Mouse (Mus musculus) hindbrain, postnatal 0 days (tissue): ENCODE data around the gene Adamts12. TPM values are rescaled to one million over a fixed set of nuclear protein-coding genes. Genes with fewer than 3 reads are reported as not detected.

Experiments
- ATAC-seq: fragments of 200-750 bp; cut with Nextera tagmentation; 2 replicates; pipeline ENCODE4 v1.8.0; 2017; ENCODE audit warnings: mild to moderate bottlenecking, moderate TSS enrichment, moderate library complexity
- DNase-seq: peaks from one replicate; pipeline ENCODE4 v3.0.0-alpha.2; 2015; ENCODE audit warnings: low spot score
- H3K27ac ChIP-seq: fragments of 300-500 bp; sonication (generic); 2 replicates; pipeline ENCODE4 v1.5.1; 2014; ENCODE audit warnings: mild to moderate bottlenecking
- H3K27me3 ChIP-seq: fragments of 300-500 bp; sonication (generic); 2 replicates; pipeline ENCODE4 v1.6.1; 2014; ENCODE audit warnings: low read length, mixed read lengths; ENCODE audit not compliant: insufficient read depth
- H3K36me3 ChIP-seq: fragments of 300-500 bp; sonication (generic); 2 replicates; pipeline ENCODE4 v1.6.1; 2014; ENCODE audit warnings: low read length, mixed read lengths; ENCODE audit not compliant: insufficient read depth
- H3K4me1 ChIP-seq: fragments of 300-500 bp; sonication (generic); 2 replicates; pipeline ENCODE4 v1.6.1; 2014; ENCODE audit warnings: antibody characterized with exemption, low read length, mixed read lengths; ENCODE audit not compliant: insufficient read depth
- H3K4me2 ChIP-seq: fragments of 300-500 bp; sonication (generic); 2 replicates; pipeline ENCODE4 v1.6.1; 2014; ENCODE audit warnings: low read depth, mild to moderate bottlenecking, low read length, moderate library complexity, mixed read lengths
- H3K4me3 ChIP-seq: fragments of 300-500 bp; sonication (generic); 2 replicates; pipeline ENCODE4 v1.5.1; 2014; ENCODE audit warnings: low read length
- H3K9ac ChIP-seq: fragments of 300-500 bp; sonication (generic); replicated peaks from 2 replicates; pipeline ENCODE4 v1.6.1; 2014; ENCODE audit warnings: mild to moderate bottlenecking, low read length, moderate library complexity, mixed read lengths
- H3K9me3 ChIP-seq: fragments of 300-500 bp; sonication (generic); 2 replicates; pipeline ENCODE4 v1.6.1; 2016; ENCODE audit warnings: low read length, mixed read lengths
- CTCF ChIP-seq: IDR thresholded peaks from 2 replicates; pipeline ENCODE4 v1.5.1; 2016; ENCODE audit warnings: antibody characterized with exemption, control low read depth, low read depth
- WGBS: fragments of 180-500 bp; shearing (Covaris S2); extraction: QIAGEN DNeasy Blood & Tissue Kit; methylation state at CpG from one replicate; pipeline ENCODE4 v1.1.7; 2014; 5-methylcytosine and 5-hydroxymethylcytosine counted together
- polyA plus RNA-seq: library from polyadenylated mRNA; unstranded; fragments of >200 nt; fragmentation: Nextera tagmentation; extraction: Ambion mirVana; gene quantifications from 2 replicates; pipeline ENCODE4 v1.2.1, GENCODE M21; 2015
- total RNA-seq: library from RNA; depleted of rRNA; stranded (reverse); fragments of >200 nt; gene quantifications from 2 replicates; pipeline ENCODE4 v1.2.3, GENCODE M21; 2014

The Adamts12 gene
- total and polyA plus RNA-seq, 2 experiments from 2014 or later = 1.3 to 7.9 TPM

GRCm38 (mm10) chr15:11037376-11037695 is 27.3 kb upstream of the Adamts12 start:
- ATAC-seq = peak; percentile 21; the same call in 1 of the 2 replicates
- H3K4me3 ChIP-seq = peak overlapping the region; percentile 44
- WGBS = 3% methylated on average over 8 of the region's 8 CpGs
- H3K4me1 ChIP-seq = peaks cover 14% of the 10 kb centered on the region
- no peaks in the 10 kb centered on the region for H3K9me3 ChIP-seq
- DNase-seq = peak; percentile 15
- H3K27me3 ChIP-seq = peaks cover 34% of the 10 kb centered on the region
- peak overlapping the region; percentile 77 for H3K4me2 ChIP-seq
- H3K27ac ChIP-seq = no peak overlapping the region
- no peaks in the 10 kb centered on the region for H3K36me3 ChIP-seq
- 0 out of 2 replicates have a peak overlapping the region, but pooled peaks have one; percentile 28 for H3K9ac ChIP-seq
- no peak for TF ChIP-seq CTCF

DNA sequence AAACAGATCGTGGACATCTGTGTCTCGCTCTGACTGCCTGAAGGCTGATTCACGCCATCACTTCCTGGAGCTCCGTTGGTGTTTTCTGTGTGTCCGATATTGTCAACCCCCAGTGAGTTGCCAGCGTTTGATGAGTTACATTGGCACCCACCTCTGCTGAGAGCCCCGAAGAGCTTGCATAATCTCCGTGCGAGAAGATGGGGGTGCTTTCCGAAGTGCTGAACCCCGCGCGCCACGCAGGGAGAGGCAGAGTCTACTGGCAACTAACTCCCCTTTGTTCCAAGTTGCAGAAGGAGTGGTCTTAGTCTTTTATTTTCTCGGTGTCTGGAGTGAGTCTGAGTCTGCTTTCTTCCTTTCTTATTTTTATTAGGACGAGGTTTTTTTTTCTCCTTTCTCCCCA is 26.9 kb upstream of the Adamts12 start, which contains the start of gene Rxfp3:
Gene Rxfp3, minus strand, starts transcription at position 281 of the 400 bp plus-strand sequence.
- Histone ChIP-seq H3K36me3 (no peaks in the 10 kb centered on the region), H3K9me3 (no peaks in the 10 kb centered on the region), H3K9ac (peak within 1 kb of the TSS; percentile 28; the same call in 1 of the 2 replicates), H3K4me3 (peak within 1 kb of the TSS; percentile 44), H3K4me2 (peak within 1 kb of the TSS; percentile 77), H3K27me3 (peaks cover 34% of the 10 kb centered on the region), H3K4me1 (peaks cover 14% of the 10 kb centered on the region), H3K27ac (no peak within 1 kb of the TSS)
- 0 out of 2 replicates have a peak, but pooled peaks have one; percentile 22 for ATAC-seq
- DNase-seq = no peak
- no peak for TF ChIP-seq CTCF
- 1% methylated on average over 16 of the region's 16 CpGs for WGBS

DNA sequence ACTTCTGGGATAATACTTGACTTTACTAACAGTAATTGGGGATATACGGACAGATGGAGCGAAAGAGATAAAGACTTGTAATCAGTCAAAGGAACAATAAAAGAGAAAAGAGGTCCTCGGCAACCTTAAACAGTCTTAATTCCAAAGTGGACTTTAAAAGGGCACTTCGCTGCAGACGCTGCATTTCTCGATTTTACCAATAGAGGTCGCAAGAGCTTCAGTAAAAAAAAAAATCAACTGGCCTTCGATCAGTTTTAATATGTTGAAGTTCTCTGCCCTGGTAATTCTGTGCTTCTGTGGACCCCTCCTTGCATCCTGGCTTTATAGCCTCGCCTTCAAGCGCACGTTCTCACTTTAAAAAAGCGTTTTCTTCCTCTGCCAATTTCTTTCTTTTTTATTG is 26.1 kb upstream of the Adamts12 start:
- H3K9ac ChIP-seq = no peak overlapping the region
- no peaks in the 10 kb centered on the region for H3K36me3 ChIP-seq
- H3K9me3 ChIP-seq = no peaks in the 10 kb centered on the region
- ATAC-seq = no peak
- H3K4me2 ChIP-seq = peak overlapping the region; percentile 77; the same call in 1 of the 2 replicates
- peak; percentile 82 for DNase-seq
- peaks cover 34% of the 10 kb centered on the region for H3K27me3 ChIP-seq
- H3K4me3 ChIP-seq = no peak overlapping the region
- WGBS = 3% methylated on average over 12 of the region's 12 CpGs
- no peak overlapping the region for H3K27ac ChIP-seq
- peaks cover 14% of the 10 kb centered on the region for H3K4me1 ChIP-seq
- TF ChIP-seq CTCF = peak; percentile 82

DNA sequence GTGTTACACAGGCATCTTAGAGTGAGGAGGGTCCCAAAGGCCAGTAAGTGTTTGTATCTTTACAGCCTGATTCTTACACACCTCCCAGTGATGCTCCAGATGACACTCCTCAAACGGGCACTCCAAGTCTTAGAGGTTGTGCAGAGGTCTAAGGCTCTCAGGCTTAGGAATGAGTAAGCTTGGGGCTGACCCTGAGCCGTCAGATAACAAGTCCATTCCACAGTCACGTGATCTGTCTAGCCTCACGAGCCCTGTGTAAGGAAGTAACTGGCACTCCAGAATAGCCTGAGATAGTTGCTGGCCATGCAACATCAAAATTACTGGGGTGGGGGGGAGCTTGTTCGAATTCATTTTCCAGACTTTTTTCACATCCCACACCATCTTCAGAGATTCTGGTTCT is 24.5 kb upstream of the Adamts12 start:
- no peak for ATAC-seq
- 69% methylated on average over 5 of the region's 5 CpGs for WGBS
- H3K27me3 ChIP-seq = peaks cover 29% of the 10 kb centered on the region
- H3K9me3 ChIP-seq = no peaks in the 10 kb centered on the region
- TF ChIP-seq CTCF = no peak
- H3K4me1 ChIP-seq = peaks cover 14% of the 10 kb centered on the region
- no peaks in the 10 kb centered on the region for H3K36me3 ChIP-seq
- H3K4me3 ChIP-seq = no peak overlapping the region
- H3K4me2 ChIP-seq = no peak overlapping the region
- no peak overlapping the region for H3K27ac ChIP-seq
- no peak overlapping the region for H3K9ac ChIP-seq
- no peak for DNase-seq

GRCm38 (mm10) chr15:11041229-11041628 is 23.4 kb upstream of the Adamts12 start:
- H3K9ac ChIP-seq = no peak overlapping the region
- H3K27me3 ChIP-seq = peaks cover 18% of the 10 kb centered on the region; the same call in 1 of the 2 replicates
- H3K4me3 ChIP-seq = no peak overlapping the region
- H3K36me3 ChIP-seq = no peaks in the 10 kb centered on the region
- H3K4me1 ChIP-seq = peaks cover 10% of the 10 kb centered on the region
- H3K27ac ChIP-seq = no peak overlapping the region
- TF ChIP-seq CTCF = no peak
- no peak for DNase-seq
- no peak for ATAC-seq
- no peaks in the 10 kb centered on the region for H3K9me3 ChIP-seq
- H3K4me2 ChIP-seq = no peak overlapping the region
- 79% methylated on average over 2 of the region's 2 CpGs for WGBS

DNA sequence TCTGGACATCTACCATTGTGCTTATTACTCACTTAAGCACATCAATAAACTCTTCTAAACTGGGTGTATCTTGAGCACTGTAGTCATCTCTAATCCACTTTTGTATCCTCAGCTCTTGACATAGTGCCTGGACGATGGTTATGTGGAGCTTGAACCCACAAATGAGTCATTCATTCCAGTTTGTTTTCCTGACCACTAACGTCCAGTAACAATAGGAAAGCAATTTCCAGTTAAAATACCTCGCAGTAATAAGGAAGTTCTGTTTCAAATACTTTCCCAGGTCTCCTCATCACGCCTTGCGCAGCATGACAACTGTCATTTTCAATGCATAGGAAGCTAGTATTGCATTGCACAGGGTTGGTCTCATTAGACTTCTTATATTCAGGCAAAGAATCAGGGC is 21.8 kb upstream of the Adamts12 start:
- Histone ChIP-seq H3K4me3 (no peak overlapping the region), H3K4me1 (no peaks in the 10 kb centered on the region), H3K27ac (no peak overlapping the region), H3K4me2 (no peak overlapping the region), H3K36me3 (no peaks in the 10 kb centered on the region), H3K9me3 (no peaks in the 10 kb centered on the region), H3K27me3 (0 out of 2 replicates have a peak, but pooled peaks cover 3% of the 10 kb centered on the region), H3K9ac (no peak overlapping the region)
- ATAC-seq = no peak
- 90% methylated on average over 5 of the region's 5 CpGs for WGBS
- no peak for TF ChIP-seq CTCF
- no peak for DNase-seq

DNA sequence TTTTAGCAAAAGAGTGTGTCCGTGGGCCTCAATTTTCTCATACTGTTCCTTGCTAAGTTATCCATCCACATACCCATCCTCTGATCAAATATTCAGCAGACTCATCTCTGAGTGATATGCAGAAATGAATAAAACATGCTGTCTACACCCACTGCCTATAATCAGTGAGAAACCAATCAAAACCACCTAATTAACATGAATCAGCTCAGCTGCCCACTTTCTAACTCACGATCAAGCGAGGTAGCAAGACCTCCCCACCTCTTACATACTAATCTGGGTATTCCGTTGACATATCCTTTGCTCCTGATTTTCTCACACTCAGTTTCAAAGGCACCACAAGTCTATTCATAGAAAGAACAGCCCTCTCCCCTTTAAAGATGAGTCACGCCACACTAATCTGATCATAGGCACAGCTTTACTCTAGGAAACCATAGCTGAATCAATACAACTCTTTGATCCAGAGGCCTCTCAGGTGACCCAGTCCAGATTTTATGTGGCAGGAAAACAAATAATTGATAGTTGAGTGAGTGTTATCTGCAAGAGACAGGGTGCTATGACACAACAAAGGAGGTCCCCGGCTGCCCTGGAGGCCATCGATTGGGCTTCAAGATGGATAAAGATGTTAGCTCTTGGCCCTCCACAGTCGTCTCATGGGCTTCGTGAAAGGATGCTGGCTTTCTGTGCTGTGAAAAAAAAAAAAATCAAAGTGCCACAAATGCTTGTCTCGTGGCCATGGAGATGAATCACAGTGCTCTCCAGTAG is 10.7 kb upstream of the Adamts12 start:
- no peak for DNase-seq
- 44% methylated on average over 10 of the region's 10 CpGs for WGBS
- Histone ChIP-seq H3K4me2 (no peak overlapping the region), H3K9ac (no peak overlapping the region), H3K9me3 (no peaks in the 10 kb centered on the region), H3K27ac (no peak overlapping the region), H3K4me1 (no peaks in the 10 kb centered on the region), H3K36me3 (no peaks in the 10 kb centered on the region), H3K27me3 (no peaks in the 10 kb centered on the region), H3K4me3 (no peak overlapping the region)
- no peak for TF ChIP-seq CTCF
- ATAC-seq = peak; percentile 51; the same call in 1 of the 2 replicates
